Mouse (Mus musculus): ENCODE measurements around the gene C87499.
A peak's percentile ranks its signal among the peaks of the same experiment; 100 is the strongest.

Gene C87499

GRCm38 (mm10) chr4:88634311-88634710 is at the start of gene C87499:
Gene C87499, minus strand, starts transcription at chr4:88634411.
- no peak for DNase-seq

GRCm38 (mm10) chr4:88683812-88684211 is 49.6 kb upstream of the C87499 start, which contains the start of gene Ifna2:
Gene Ifna2, minus strand, starts transcription at chr4:88683912.
- DNase-seq, result no peak

- DNase-seq, result no peak
Observed at GRCm38 (mm10) chr4:88681353-88681752, 47.1 kb upstream of the C87499 start.

GRCm38 (mm10) chr4:88680362-88680761 is 46.2 kb upstream of the C87499 start:
- peak; percentile 48 for DNase-seq

- no peak for DNase-seq
Observed at GRCm38 (mm10) chr4:88676824-88677223, 42.6 kb upstream of the C87499 start, which contains the start of gene Ifna16. Gene Ifna16, minus strand, starts transcription at chr4:88676924.

DNA sequence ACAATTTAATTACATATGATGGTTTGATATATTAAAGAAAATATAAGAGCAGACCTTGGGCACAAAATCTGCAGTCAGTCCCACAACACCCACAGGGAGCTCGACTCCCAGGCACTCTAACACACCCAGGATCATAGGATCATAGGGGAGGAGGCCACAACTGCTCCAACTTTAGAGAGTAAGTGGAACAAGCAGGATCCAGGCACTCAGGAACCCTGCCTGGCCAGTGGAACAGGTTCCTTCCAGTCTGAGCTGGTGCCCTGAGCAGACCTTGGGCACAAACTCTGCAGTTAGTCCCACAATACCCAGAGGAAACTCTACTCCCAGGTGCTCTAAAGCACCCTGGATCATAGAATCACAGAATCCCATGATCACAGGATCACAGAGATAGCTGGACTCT is 21.2 kb upstream of the C87499 start:
- DNase-seq, result peak; percentile 24

GRCm38 (mm10) chr4:88653644-88654043 is 19.4 kb upstream of the C87499 start:
- no peak for DNase-seq

DNA sequence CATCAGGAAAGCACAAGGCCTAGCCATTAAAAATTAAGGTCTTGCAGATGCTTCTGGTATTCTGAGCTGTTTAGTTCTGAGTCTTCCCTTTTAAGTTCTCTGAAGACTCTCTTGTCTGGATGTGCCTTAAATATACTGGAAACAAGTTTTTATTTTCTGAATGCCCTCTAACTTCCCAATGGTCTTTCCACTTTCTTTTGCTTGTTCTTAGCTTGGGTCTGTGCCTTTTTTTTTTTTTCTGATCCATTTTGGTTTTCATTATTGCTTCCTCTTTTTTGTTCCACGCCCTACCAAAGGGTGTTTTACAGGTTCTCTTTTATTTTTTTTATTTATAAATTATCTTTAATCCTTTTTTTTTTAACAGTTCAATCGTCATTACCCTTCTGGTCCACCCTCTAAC is 10.1 kb upstream of the C87499 start, which contains the start of gene Ifna13:
TSS of gene Ifna13 (minus strand) at position 101 of the 400 bp plus-strand sequence.
- DNase-seq, result no peak

DNA sequence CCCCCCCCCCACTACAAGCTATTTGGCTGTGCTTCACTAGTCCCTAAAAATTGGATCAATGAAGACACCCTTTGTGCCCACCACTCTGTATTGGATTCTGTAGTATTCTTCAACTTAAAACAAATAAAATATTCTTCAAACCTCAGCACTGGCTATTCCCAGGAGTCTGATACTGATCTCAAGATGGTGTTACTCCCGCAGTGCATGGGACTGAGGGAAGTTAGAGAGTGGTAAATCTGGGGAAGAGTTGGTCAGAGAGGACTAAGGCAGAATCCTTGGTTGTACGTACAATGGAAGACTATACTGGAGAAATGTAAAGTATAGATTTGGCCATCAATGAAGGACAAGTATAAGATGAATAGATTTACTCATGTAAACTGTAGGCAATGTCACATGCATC is 8.3 kb upstream of the C87499 start:
- DNase-seq, result no peak

GRCm38 (mm10) chr4:88641077-88641831 is 7.0 kb upstream of the C87499 start:
- peak; percentile 97 for DNase-seq

GRCm38 (mm10) chr4:88640704-88641076 is 6.5 kb upstream of the C87499 start:
- no peak for DNase-seq

DNA sequence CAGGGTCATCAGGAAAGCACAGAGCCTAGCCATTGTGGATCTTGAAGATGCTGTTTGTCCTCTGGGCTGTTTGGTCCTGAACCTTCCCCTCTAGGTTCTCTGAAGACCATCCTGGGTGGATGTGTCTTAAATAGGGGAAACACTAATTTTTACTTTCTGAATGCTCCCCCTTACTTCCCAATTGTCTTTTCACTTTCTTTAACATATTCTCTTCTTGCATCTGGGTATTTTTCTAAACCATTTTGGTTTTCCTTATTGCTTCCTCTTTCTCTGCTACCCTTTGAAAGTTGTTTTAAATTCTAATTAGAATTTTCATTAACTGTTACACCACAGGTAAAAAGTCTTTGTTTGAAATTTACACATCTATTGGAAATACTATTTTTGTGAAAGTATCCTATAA is 30.9 kb downstream of the C87499 start, which contains the start of gene Ifna12:
TSS of gene Ifna12 (minus strand) at position 101 of the 400 bp plus-strand sequence.
- no peak for DNase-seq

- no peak for DNase-seq
Observed at GRCm38 (mm10) chr4:88592285-88592684, 41.9 kb downstream of the C87499 start, which contains the start of gene Ifna9. Gene Ifna9, minus strand, starts transcription at chr4:88592385.

Data from kidney, postnatal 10 days (tissue).